Mouse (Mus musculus): ENCODE measurements around the gene Rras2. TPM values are rescaled to one million over a fixed set of nuclear protein-coding genes. Genes with fewer than 3 reads are reported as not detected.

Gene Rras2
- polyA plus RNA-seq, 1 experiment from 2014 or later, result 39.0 TPM

- Histone ChIP-seq H3K4me3 (ENCODE audit: low read depth, low read length) (no peak overlapping the region), H3K27ac (replicated peaks; ENCODE audit: low read depth, low read length) (no peak overlapping the region; the same call in 1 of the 2 replicates), H3K36me3 (ENCODE audit: control insufficient read depth, insufficient read depth, low read length) (no peaks in the 10 kb centered on the region), H3K9me3 (ENCODE audit: control insufficient read depth, low read length) (no peaks in the 10 kb centered on the region), H3K9ac (ENCODE audit: low read depth, low read length) (no peak overlapping the region), H3K4me1 (ENCODE audit: control insufficient read depth, insufficient read depth, low read length) (peaks cover 8% of the 10 kb centered on the region; the same call in 1 of the 2 replicates), H3K27me3 (replicated peaks; ENCODE audit: control insufficient read depth, insufficient read depth, low read length) (no peaks in the 10 kb centered on the region), H3K4me2 (ENCODE audit: low read depth, low read length) (peak overlapping the region; percentile 63)
- 31% methylated on average over 11 of the region's 11 CpGs for WGBS
- DNase-seq (ENCODE audit: low spot score) (peak; percentile 72), ATAC-seq (ENCODE audit: low read depth) (peak; percentile 65)
Observed at GRCm38 (mm10) chr7:114065407-114066185, 52.0 kb downstream of the Rras2 start.

GRCm38 (mm10) chr7:114063966-114064365 lies 53.6 kb downstream of the Rras2 start:
- no peak for ATAC-seq (ENCODE audit: low read depth)
- no peak for DNase-seq (ENCODE audit: low spot score)

GRCm38 (mm10) chr7:114063534-114063933 lies 54.0 kb downstream of the Rras2 start:
- Histone ChIP-seq H3K27ac (replicated peaks; ENCODE audit: low read depth, low read length) (no peak overlapping the region), H3K9me3 (ENCODE audit: control insufficient read depth, low read length) (no peaks in the 10 kb centered on the region), H3K36me3 (ENCODE audit: control insufficient read depth, insufficient read depth, low read length) (no peaks in the 10 kb centered on the region), H3K4me1 (ENCODE audit: control insufficient read depth, insufficient read depth, low read length) (peaks cover 8% of the 10 kb centered on the region; the same call in 1 of the 2 replicates), H3K4me2 (ENCODE audit: low read depth, low read length) (no peak overlapping the region), H3K4me3 (ENCODE audit: low read depth, low read length) (no peak overlapping the region), H3K27me3 (replicated peaks; ENCODE audit: control insufficient read depth, insufficient read depth, low read length) (no peaks in the 10 kb centered on the region), H3K9ac (ENCODE audit: low read depth, low read length) (no peak overlapping the region)
- 55% methylated on average over 8 of the region's 8 CpGs for WGBS
- ATAC-seq (ENCODE audit: low read depth) (no peak), DNase-seq (ENCODE audit: low spot score) (no peak)

More at GRCm38 (mm10) chr7:114063966-114064365, 53.6 kb downstream of the Rras2 start:
- peaks cover 8% of the 10 kb centered on the region; the same call in 1 of the 2 replicates for H3K4me1 ChIP-seq (ENCODE audit: control insufficient read depth, insufficient read depth, low read length)
- no peak overlapping the region for H3K4me3 ChIP-seq (ENCODE audit: low read depth, low read length)
- no peaks in the 10 kb centered on the region for H3K9me3 ChIP-seq (ENCODE audit: control insufficient read depth, low read length)
- no peak overlapping the region for H3K9ac ChIP-seq (ENCODE audit: low read depth, low read length)
- no peak overlapping the region for H3K27ac ChIP-seq (replicated peaks; ENCODE audit: low read depth, low read length)
- WGBS, result 79% methylated on average over 6 of the region's 6 CpGs
- H3K27me3 ChIP-seq (replicated peaks; ENCODE audit: control insufficient read depth, insufficient read depth, low read length), result no peaks in the 10 kb centered on the region
- H3K36me3 ChIP-seq (ENCODE audit: control insufficient read depth, insufficient read depth, low read length), result no peaks in the 10 kb centered on the region
- H3K4me2 ChIP-seq (ENCODE audit: low read depth, low read length), result no peak overlapping the region

GRCm38 (mm10) chr7:114062451-114062850 lies 55.1 kb downstream of the Rras2 start:
- no peak overlapping the region for H3K4me2 ChIP-seq (ENCODE audit: low read depth, low read length)
- H3K27me3 ChIP-seq (replicated peaks; ENCODE audit: control insufficient read depth, insufficient read depth, low read length), result no peaks in the 10 kb centered on the region
- no peak overlapping the region for H3K4me3 ChIP-seq (ENCODE audit: low read depth, low read length)
- WGBS, result 56% methylated on average over 1 of the region's 1 CpGs
- ATAC-seq (ENCODE audit: low read depth) (no peak), DNase-seq (ENCODE audit: low spot score) (no peak)
- H3K9me3 ChIP-seq (ENCODE audit: control insufficient read depth, low read length), result no peaks in the 10 kb centered on the region
- no peaks in the 10 kb centered on the region for H3K36me3 ChIP-seq (ENCODE audit: control insufficient read depth, insufficient read depth, low read length)
- H3K4me1 ChIP-seq (ENCODE audit: control insufficient read depth, insufficient read depth, low read length), result peaks cover 8% of the 10 kb centered on the region; the same call in 1 of the 2 replicates
- no peak overlapping the region for H3K27ac ChIP-seq (replicated peaks; ENCODE audit: low read depth, low read length)
- H3K9ac ChIP-seq (ENCODE audit: low read depth, low read length), result no peak overlapping the region

GRCm38 (mm10) chr7:114060445-114060844 lies 57.1 kb downstream of the Rras2 start:
- Histone ChIP-seq H3K4me1 (ENCODE audit: control insufficient read depth, insufficient read depth, low read length) (0 out of 2 replicates have a peak, but pooled peaks cover 3% of the 10 kb centered on the region), H3K27ac (replicated peaks; ENCODE audit: low read depth, low read length) (no peak overlapping the region), H3K36me3 (ENCODE audit: control insufficient read depth, insufficient read depth, low read length) (no peaks in the 10 kb centered on the region), H3K9me3 (ENCODE audit: control insufficient read depth, low read length) (no peaks in the 10 kb centered on the region), H3K27me3 (replicated peaks; ENCODE audit: control insufficient read depth, insufficient read depth, low read length) (no peaks in the 10 kb centered on the region), H3K9ac (ENCODE audit: low read depth, low read length) (no peak overlapping the region), H3K4me2 (ENCODE audit: low read depth, low read length) (no peak overlapping the region), H3K4me3 (ENCODE audit: low read depth, low read length) (no peak overlapping the region)
- DNase-seq (ENCODE audit: low spot score), result no peak
- WGBS, result 89% methylated on average over 5 of the region's 6 CpGs
- no peak for ATAC-seq (ENCODE audit: low read depth)

- Histone ChIP-seq H3K4me3 (ENCODE audit: low read depth, low read length) (no peak overlapping the region), H3K27ac (replicated peaks; ENCODE audit: low read depth, low read length) (no peak overlapping the region), H3K9ac (ENCODE audit: low read depth, low read length) (no peak overlapping the region), H3K36me3 (ENCODE audit: control insufficient read depth, insufficient read depth, low read length) (no peaks in the 10 kb centered on the region), H3K4me1 (ENCODE audit: control insufficient read depth, insufficient read depth, low read length) (0 out of 2 replicates have a peak, but pooled peaks cover 3% of the 10 kb centered on the region), H3K27me3 (replicated peaks; ENCODE audit: control insufficient read depth, insufficient read depth, low read length) (no peaks in the 10 kb centered on the region), H3K9me3 (ENCODE audit: control insufficient read depth, low read length) (no peaks in the 10 kb centered on the region), H3K4me2 (ENCODE audit: low read depth, low read length) (no peak overlapping the region)
- 81% methylated on average over 6 of the region's 6 CpGs for WGBS
- no peak for ATAC-seq (ENCODE audit: low read depth)
- DNase-seq (ENCODE audit: low spot score), result no peak
Observed at GRCm38 (mm10) chr7:114058927-114059441, 58.6 kb downstream of the Rras2 start.

- 90% methylated on average over 16 of the region's 16 CpGs for WGBS
- no peak for ATAC-seq (ENCODE audit: low read depth)
- H3K27me3 ChIP-seq (replicated peaks; ENCODE audit: control insufficient read depth, insufficient read depth, low read length), result no peaks in the 10 kb centered on the region
Observed at GRCm38 (mm10) chr7:114058166-114058565, 59.4 kb downstream of the Rras2 start.

GRCm38 (mm10) chr7:114053720-114054119 lies 63.9 kb downstream of the Rras2 start:
- Histone ChIP-seq H3K27ac (replicated peaks; ENCODE audit: low read depth, low read length) (no peak overlapping the region), H3K9me3 (ENCODE audit: control insufficient read depth, low read length) (no peaks in the 10 kb centered on the region), H3K4me3 (ENCODE audit: low read depth, low read length) (no peak overlapping the region), H3K36me3 (ENCODE audit: control insufficient read depth, insufficient read depth, low read length) (no peaks in the 10 kb centered on the region), H3K27me3 (replicated peaks; ENCODE audit: control insufficient read depth, insufficient read depth, low read length) (no peaks in the 10 kb centered on the region), H3K4me2 (ENCODE audit: low read depth, low read length) (no peak overlapping the region), H3K4me1 (ENCODE audit: control insufficient read depth, insufficient read depth, low read length) (0 out of 2 replicates have a peak, but pooled peaks cover 3% of the 10 kb centered on the region), H3K9ac (ENCODE audit: low read depth, low read length) (no peak overlapping the region)
- no peak for ATAC-seq (ENCODE audit: low read depth)
- 71% methylated on average over 4 of the region's 4 CpGs for WGBS
- DNase-seq (ENCODE audit: low spot score), result no peak

More at GRCm38 (mm10) chr7:114058166-114058565, 59.4 kb downstream of the Rras2 start:
- H3K4me3 ChIP-seq (ENCODE audit: low read depth, low read length), result no peak overlapping the region
- H3K27ac ChIP-seq (replicated peaks; ENCODE audit: low read depth, low read length), result no peak overlapping the region
- 0 out of 2 replicates have a peak, but pooled peaks cover 3% of the 10 kb centered on the region for H3K4me1 ChIP-seq (ENCODE audit: control insufficient read depth, insufficient read depth, low read length)
- no peak overlapping the region for H3K4me2 ChIP-seq (ENCODE audit: low read depth, low read length)
- H3K36me3 ChIP-seq (ENCODE audit: control insufficient read depth, insufficient read depth, low read length), result no peaks in the 10 kb centered on the region
- H3K9me3 ChIP-seq (ENCODE audit: control insufficient read depth, low read length), result no peaks in the 10 kb centered on the region
- H3K9ac ChIP-seq (ENCODE audit: low read depth, low read length), result no peak overlapping the region
- DNase-seq (ENCODE audit: low spot score), result no peak

Measured in embryonic facial prominence, embryonic 14.5 days (tissue).